Mouse (Mus musculus): ENCODE results near the gene Lsm3. TPM values are rescaled to one million over a fixed set of nuclear protein-coding genes. Genes with fewer than 3 reads are reported as not detected.

Lsm3 gene
- total RNA-seq, 2 experiments from 2014 or later: 64.7 to 69.5 TPM

GRCm38 (mm10) chr6:91546241-91546884 is 30.6 kb downstream of the Lsm3 start:
- intact Hi-C loops (cut with DNase I): loop anchor here (1.0 kb wide), 1 partner anchor 18 kb away; no protein-coding TSS in a partner anchor
- peak; percentile 87 to 89 for DNase-seq

- no peak for DNase-seq
- intact Hi-C loops (cut with DNase I): no loop called here
Measured at GRCm38 (mm10) chr6:91547313-91547712, 31.6 kb downstream of the Lsm3 start.

GRCm38 (mm10) chr6:91549621-91550020 is 33.9 kb downstream of the Lsm3 start:
- no peak for DNase-seq
- intact Hi-C loops (cut with DNase I): no loop called here

- intact Hi-C loops (cut with DNase I): no loop called here
- no peak for DNase-seq
Measured at GRCm38 (mm10) chr6:91551671-91552070, 35.9 kb downstream of the Lsm3 start.

GRCm38 (mm10) chr6:91552693-91553092 is 37.0 kb downstream of the Lsm3 start:
- no peak for DNase-seq
- intact Hi-C loops (cut with DNase I): no loop called here

GRCm38 (mm10) chr6:91558565-91558964 is 42.8 kb downstream of the Lsm3 start:
- intact Hi-C loops (cut with DNase I): no loop called here
- no peak for DNase-seq

GRCm38 (mm10) chr6:91559371-91559770 is 43.6 kb downstream of the Lsm3 start:
- intact Hi-C loops (cut with DNase I): no loop called here

GRCm38 (mm10) chr6:91560186-91560585 is 44.5 kb downstream of the Lsm3 start:
- DNase-seq: no peak
- intact Hi-C loops (cut with DNase I): no loop called here

More at GRCm38 (mm10) chr6:91559371-91559770, 43.6 kb downstream of the Lsm3 start:
- DNase-seq: no peak

- intact Hi-C loops (cut with DNase I): no loop called here
- DNase-seq: peak in 1 of 2 experiments; percentile 25
Measured at GRCm38 (mm10) chr6:91563031-91563430, 47.3 kb downstream of the Lsm3 start.

- DNase-seq: no peak
- intact Hi-C loops (cut with DNase I): no loop called here
Measured at GRCm38 (mm10) chr6:91566407-91566806, 50.7 kb downstream of the Lsm3 start.

Other genes starting within 250 kb of the Lsm3 start
- gene Wnt7a, start 104.6 kb upstream of the Lsm3 start, total RNA-seq (2021): under 1 TPM in 1 of 2 experiments, not detected in 1; 0.45 TPM
- gene Chchd4, start 42.4 kb upstream of the Lsm3 start, total RNA-seq (2021): 10 to 100 TPM; 16.9 to 17.4 TPM
- gene Tmem43, start 42.2 kb upstream of the Lsm3 start, total RNA-seq (2021): 10 to 100 TPM; 27.0 to 28.4 TPM
- 10 to 100 TPM in 1 of 2 experiments, 1 to 10 TPM in 1; 9.9 to 11.4 TPM for gene Xpc, start within 50 bp of the Lsm3 start, total RNA-seq (2021)
- 100 to 1,000 TPM; 160 to 173 TPM for gene Slc6a6, start 168.1 kb downstream of the Lsm3 start, total RNA-seq (2021)